Mouse (Mus musculus): Measurements from ENCODE around the gene Scn1b. TPM values are rescaled to one million over a fixed set of nuclear protein-coding genes. Genes with fewer than 3 reads are reported as not detected.
A peak's percentile ranks its signal among the peaks of the same experiment; 100 is the strongest.

The Scn1b gene
- total and polyA plus RNA-seq, 2 experiments from 2014 or later: 26.7 to 29.8 TPM

DNA sequence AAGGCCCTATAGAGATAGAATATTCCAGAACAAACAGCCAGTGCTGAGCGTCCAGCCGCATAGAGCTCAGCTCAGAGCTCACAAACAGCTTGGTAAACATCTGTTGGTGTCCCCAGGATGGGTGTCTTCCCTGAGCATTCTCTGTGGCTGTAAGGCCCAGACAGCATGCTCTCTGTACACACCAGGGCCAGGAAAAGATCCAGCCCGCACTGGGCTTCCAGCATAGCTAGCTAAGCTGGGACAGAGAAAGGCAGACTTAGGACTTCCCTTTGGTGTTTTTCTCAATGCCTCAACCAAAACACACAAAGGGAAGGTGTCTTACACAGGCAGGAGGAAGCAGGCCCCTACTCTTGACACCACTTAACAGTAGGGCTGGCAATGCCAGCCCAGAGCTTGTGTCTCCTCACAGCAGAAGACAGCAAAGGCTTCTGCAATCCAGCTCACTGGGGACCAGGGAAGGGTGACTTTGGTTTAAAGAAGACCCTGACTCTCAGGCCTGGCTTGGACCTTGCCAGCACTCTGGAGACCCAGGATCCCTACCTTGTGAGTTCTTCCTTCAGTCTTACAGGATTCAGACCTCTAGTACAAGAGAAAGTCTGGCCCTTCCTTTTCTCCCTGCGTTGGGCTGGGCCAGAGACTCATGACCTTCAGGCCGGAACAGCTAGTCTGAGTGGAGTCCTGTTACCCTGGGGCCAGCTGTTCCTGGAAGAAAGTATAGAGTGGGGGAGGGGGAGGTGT, 28.7 kb upstream of the Scn1b start, which contains the start of gene Gramd1a:
Gene Gramd1a (minus strand): TSS at position 601 of the 738 bp plus-strand sequence.
- TF ChIP-seq CTCF (IDR thresholded peaks at IDR 0.05; ENCODE audit: low read depth): no peak
- ATAC-seq: no peak
- no peak within 1 kb of the TSS for H3K27ac ChIP-seq (ENCODE audit: low read depth, low read length)

DNA sequence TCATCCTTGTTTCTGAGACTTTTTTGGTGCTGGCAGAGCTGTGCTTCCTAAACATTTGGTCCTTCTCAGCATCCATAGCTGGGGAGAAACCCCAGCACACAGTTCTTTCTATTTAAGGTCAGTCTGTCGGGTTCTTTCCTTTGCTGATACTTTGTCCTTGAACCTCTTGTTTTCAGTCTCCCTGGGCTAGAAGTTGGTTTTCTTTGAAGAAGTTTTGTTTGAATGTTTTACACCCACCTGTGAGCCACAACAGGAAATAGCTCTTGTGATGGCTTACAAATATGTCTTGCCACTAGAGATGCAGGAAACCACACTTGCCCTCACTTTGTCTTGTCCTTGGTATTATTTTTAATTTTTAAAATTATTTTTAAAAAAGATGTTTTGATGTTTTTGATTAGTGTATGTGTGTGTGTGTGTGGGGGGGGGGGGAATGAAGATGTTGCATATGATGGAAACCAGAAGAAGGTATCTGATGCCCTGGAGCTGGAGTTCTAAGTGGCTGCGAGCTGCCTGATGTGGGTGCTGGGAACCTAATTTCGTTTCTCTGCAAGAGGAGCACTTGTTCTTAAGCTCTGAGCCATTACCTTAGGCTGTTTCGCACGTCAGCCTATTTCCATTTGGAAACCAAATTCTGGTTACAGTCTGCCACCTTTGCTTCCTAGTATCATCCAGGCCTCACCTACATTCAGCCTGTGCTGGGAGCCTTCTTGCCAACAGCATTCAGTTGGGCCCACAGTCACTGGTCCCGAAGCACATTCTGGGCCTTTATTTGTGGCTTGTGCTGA, 26.9 kb upstream of the Scn1b start:
- H3K4me2 ChIP-seq (ENCODE audit: low read depth): no peak overlapping the region

More for the DNA sequence above, 28.7 kb upstream of the Scn1b start, which contains the start of gene Gramd1a:
- Histone ChIP-seq H3K4me2 (ENCODE audit: low read depth) (no peak within 1 kb of the TSS), H3K36me3 (ENCODE audit: insufficient read depth) (no peaks in the 10 kb centered on the region), H3K9ac (no peak within 1 kb of the TSS), H3K27me3 (ENCODE audit: insufficient read depth, low read length) (no peaks in the 10 kb centered on the region), H3K4me1 (ENCODE audit: insufficient read depth) (peaks cover 6% of the 10 kb centered on the region; the same call in 1 of the 2 replicates), H3K4me3 (ENCODE audit: low read depth, low read length) (no peak within 1 kb of the TSS), H3K9me3 (ENCODE audit: low read length) (no peaks in the 10 kb centered on the region)
- WGBS: 75% methylated on average over 5 of the region's 5 CpGs
- DNase-seq: no peak

DNA sequence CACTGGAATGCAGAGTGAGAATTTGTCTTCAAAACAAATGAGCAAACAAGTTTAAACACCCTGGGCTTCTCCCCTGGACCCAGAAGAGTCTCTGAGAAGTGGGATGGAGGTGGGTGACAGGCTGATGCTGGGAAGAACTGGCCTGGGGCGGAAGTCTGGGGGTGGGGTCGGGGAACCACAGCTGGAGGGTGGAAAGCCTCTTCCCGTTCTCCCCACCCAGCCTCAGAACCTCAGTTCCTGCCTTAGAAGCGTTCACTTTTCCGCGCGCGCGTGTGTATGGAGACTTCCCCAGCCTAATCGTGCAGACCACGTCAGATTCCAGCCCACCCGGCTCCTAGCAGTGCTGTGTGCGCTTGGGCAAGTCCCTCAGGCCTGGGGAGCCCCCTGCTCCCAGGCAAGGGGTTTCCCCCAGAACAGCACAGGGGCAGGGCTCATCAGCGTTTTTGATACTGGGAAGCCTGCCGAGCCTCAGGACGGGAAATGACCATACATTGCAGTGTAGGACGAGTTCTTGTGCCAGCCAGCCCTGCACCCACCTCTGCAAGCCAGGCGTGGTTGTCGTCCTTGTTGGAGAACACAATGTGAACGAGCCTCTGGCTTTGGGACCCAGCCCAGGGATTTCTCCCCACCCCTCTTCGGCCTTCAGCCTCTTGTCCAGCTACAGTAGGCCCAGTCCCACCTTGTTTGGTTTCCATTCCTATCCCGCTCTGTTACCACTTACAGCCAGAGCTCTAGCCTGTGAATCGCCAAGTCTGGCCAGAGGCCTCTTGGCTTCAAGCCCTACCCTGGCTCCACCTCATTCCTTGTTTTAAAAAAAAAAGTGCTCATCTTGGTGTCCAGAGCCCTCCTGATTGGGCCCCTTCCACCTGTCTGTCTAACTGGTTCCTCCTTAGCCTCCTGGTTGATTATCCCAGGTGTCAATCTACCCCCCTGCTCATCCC, 24.8 kb upstream of the Scn1b start:
- DNase-seq: peak; percentile 73
- H3K9ac ChIP-seq: peak overlapping the region; percentile 99
- no peaks in the 10 kb centered on the region for H3K9me3 ChIP-seq (ENCODE audit: low read length)
- H3K27ac ChIP-seq (ENCODE audit: low read depth, low read length): peak overlapping the region; percentile 98
- peaks cover 5% of the 10 kb centered on the region; the same call in 1 of the 2 replicates for H3K36me3 ChIP-seq (ENCODE audit: insufficient read depth)
- H3K27me3 ChIP-seq (ENCODE audit: insufficient read depth, low read length): no peaks in the 10 kb centered on the region
- peak overlapping the region; percentile 79 for H3K4me2 ChIP-seq (ENCODE audit: low read depth)
- no peak; the same call in 1 of the 2 replicates for TF ChIP-seq CTCF (IDR thresholded peaks at IDR 0.05; ENCODE audit: low read depth)
- H3K4me1 ChIP-seq (ENCODE audit: insufficient read depth): peaks cover 17% of the 10 kb centered on the region
- 11% methylated on average over 23 of the region's 23 CpGs for WGBS
- peak overlapping the region; percentile 95 for H3K4me3 ChIP-seq (ENCODE audit: low read depth, low read length)
- ATAC-seq: peak; percentile 58

More for the DNA sequence above, 26.9 kb upstream of the Scn1b start:
- no peaks in the 10 kb centered on the region for H3K27me3 ChIP-seq (ENCODE audit: insufficient read depth, low read length)
- TF ChIP-seq CTCF (IDR thresholded peaks at IDR 0.05; ENCODE audit: low read depth): no peak
- H3K36me3 ChIP-seq (ENCODE audit: insufficient read depth): no peaks in the 10 kb centered on the region
- H3K27ac ChIP-seq (ENCODE audit: low read depth, low read length): no peak overlapping the region
- DNase-seq: no peak
- WGBS: 88% methylated on average over 6 of the region's 6 CpGs
- H3K4me3 ChIP-seq (ENCODE audit: low read depth, low read length): no peak overlapping the region
- no peak for ATAC-seq
- peaks cover 8% of the 10 kb centered on the region for H3K4me1 ChIP-seq (ENCODE audit: insufficient read depth)
- no peaks in the 10 kb centered on the region for H3K9me3 ChIP-seq (ENCODE audit: low read length)
- no peak overlapping the region for H3K9ac ChIP-seq

DNA sequence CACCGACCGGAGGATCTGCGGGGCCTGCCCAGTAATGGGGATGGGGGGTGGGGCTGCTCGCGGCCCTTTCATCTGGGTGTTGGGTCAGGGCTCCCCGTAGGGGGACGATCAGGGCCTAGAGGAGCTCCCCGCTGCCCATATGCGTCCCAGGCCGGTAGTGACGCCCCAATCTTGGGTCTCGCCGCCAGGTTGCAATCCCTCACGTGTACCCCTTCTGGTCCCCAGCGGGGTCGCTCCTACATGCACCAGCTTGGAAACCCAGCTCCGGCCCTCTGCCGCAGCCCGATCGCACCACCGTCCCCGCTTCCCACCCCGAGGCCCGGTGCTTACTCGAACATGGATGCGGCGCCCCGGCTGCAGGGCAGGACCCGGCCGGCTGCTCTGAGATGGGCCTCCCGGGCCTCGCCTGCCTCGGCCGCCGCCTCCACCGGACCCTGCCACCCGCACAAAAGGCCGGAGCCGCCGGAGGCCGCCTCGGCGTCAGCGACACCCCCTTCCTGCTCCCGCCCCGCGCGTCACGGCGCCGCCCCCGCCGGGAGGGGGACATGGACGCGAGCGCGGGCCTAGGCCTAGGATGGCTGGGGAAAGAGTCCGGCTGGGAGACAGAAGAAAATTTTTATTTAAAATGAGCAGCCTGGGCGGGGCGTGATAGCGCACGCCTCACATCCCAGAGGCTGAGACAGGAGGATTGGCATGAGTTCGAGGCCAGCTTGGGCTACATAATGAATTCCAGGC, 23.9 kb upstream of the Scn1b start:
- under 1% methylated on average over 62 of the region's 63 CpGs for WGBS
- no peaks in the 10 kb centered on the region for H3K27me3 ChIP-seq (ENCODE audit: insufficient read depth, low read length)
- H3K4me2 ChIP-seq (ENCODE audit: low read depth): peak overlapping the region; percentile 79
- H3K4me3 ChIP-seq (ENCODE audit: low read depth, low read length): peak overlapping the region; percentile 95
- H3K27ac ChIP-seq (ENCODE audit: low read depth, low read length): peak overlapping the region; percentile 98
- H3K4me1 ChIP-seq (ENCODE audit: insufficient read depth): peaks cover 17% of the 10 kb centered on the region
- peak overlapping the region; percentile 99 for H3K9ac ChIP-seq
- peak; percentile 92 for DNase-seq
- peaks cover 5% of the 10 kb centered on the region; the same call in 1 of the 2 replicates for H3K36me3 ChIP-seq (ENCODE audit: insufficient read depth)
- ATAC-seq: peak; percentile 80
- no peaks in the 10 kb centered on the region for H3K9me3 ChIP-seq (ENCODE audit: low read length)
- peak; percentile 29 for TF ChIP-seq CTCF (IDR thresholded peaks at IDR 0.05; ENCODE audit: low read depth)

DNA sequence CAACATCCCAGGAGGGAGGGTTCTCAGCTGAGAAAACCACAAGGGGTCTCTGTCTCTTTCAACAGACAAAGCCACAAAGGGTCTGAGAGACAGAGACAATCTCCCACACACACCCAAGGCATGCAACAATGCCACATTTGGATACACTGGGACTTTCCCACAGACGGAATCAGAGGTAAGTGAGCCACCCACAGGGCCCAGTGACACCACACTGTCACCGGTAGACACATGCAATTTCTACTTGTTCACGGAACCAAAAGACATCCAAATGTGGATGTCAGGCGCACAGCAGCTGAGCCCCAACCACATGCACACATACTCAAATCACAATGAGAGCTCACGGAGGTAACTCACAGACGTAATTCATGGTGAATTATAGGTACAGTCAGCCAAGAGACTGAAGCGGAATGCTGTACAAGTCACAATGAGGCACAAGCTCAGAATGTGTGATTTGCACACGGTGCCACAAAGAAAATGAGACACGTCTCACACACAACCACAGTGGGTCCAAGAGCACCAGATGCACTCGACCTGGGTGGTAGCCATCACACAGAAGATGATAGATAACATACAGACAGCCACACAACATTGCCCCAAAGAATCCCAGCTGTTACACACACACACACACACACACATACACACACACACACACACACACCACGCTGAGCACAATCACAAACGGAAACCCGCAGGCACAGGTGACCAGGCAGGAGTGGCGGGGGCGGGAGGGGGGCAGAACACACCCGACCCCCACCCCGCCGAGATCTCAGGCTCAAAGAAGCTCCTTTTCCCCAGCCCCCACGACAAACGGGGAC, 23.2 kb upstream of the Scn1b start:
- TF ChIP-seq CTCF (IDR thresholded peaks at IDR 0.05; ENCODE audit: low read depth): peak; percentile 18; the same call in 1 of the 2 replicates
- Histone ChIP-seq H3K9me3 (ENCODE audit: low read length) (no peaks in the 10 kb centered on the region), H3K27me3 (ENCODE audit: insufficient read depth, low read length) (no peaks in the 10 kb centered on the region), H3K4me2 (ENCODE audit: low read depth) (peak overlapping the region; percentile 79), H3K9ac (peak overlapping the region; percentile 99), H3K36me3 (ENCODE audit: insufficient read depth) (peaks cover 7% of the 10 kb centered on the region; the same call in 1 of the 2 replicates), H3K4me1 (ENCODE audit: insufficient read depth) (peaks cover 17% of the 10 kb centered on the region), H3K27ac (ENCODE audit: low read depth, low read length) (peak overlapping the region; percentile 98), H3K4me3 (ENCODE audit: low read depth, low read length) (peak overlapping the region; percentile 95)
- ATAC-seq (peak; percentile 46), DNase-seq (peak; percentile 78)
- under 1% methylated on average over 20 of the region's 20 CpGs for WGBS

All from forebrain, postnatal 0 days (tissue).